Mouse (Mus musculus) testis, adult 2 months (tissue): ENCODE data around the gene Gm6020. TPM values are rescaled to one million over a fixed set of nuclear protein-coding genes. Genes with fewer than 3 reads are reported as not detected.
"Not testable (repeated sequence)": the region's sequence is repeated elsewhere in the genome, so short reads cannot be mapped to it uniquely, and the experiment has no call there.

Experiments used
- H3K27ac ChIP-seq: fragments of 200-500 bp; 2 replicates; pipeline ENCODE4 v1.5.1; 2012; ENCODE audit warnings: low read depth, low read length; ENCODE audit not compliant: control insufficient read depth, insufficient read depth
- H3K27me3 ChIP-seq: fragments of 200-500 bp; 2 replicates; pipeline ENCODE4 v1.6.1; 2012; ENCODE audit warnings: mild to moderate bottlenecking, low read length, moderate library complexity; ENCODE audit not compliant: control insufficient read depth, insufficient read depth
- H3K36me3 ChIP-seq: fragments of 200-500 bp; 2 replicates; pipeline ENCODE4 v1.6.1; 2012; ENCODE audit warnings: mild to moderate bottlenecking, low read length; ENCODE audit not compliant: control insufficient read depth, insufficient read depth
- H3K4me1 ChIP-seq: fragments of 200-500 bp; 2 replicates; pipeline ENCODE4 v1.6.1; 2012; ENCODE audit warnings: low read length; ENCODE audit not compliant: control insufficient read depth, insufficient read depth
- H3K4me3 ChIP-seq: fragments of 200-500 bp; 2 replicates; pipeline ENCODE4 v1.5.1; 2012; ENCODE audit warnings: low read depth, mild to moderate bottlenecking, low read length, moderate library complexity, mixed read lengths; ENCODE audit not compliant: control insufficient read depth
- CTCF ChIP-seq: fragments of 200-500 bp; IDR thresholded peaks from 2 replicates; pipeline ENCODE4 v1.5.1; 2012; ENCODE audit warnings: low read depth, mild to moderate bottlenecking, inconsistent platforms, low read length, moderate library complexity; ENCODE audit not compliant: control insufficient read depth, insufficient read depth, insufficient replicate concordance
- POLR2A ChIP-seq: fragments of 200-500 bp; IDR thresholded peaks from 2 replicates; pipeline ENCODE4 v1.6.1; 2012; ENCODE audit warnings: low read depth, mild to moderate bottlenecking, inconsistent platforms, low read length, moderate library complexity; ENCODE audit not compliant: control insufficient read depth
- polyA plus RNA-seq: library from polyadenylated mRNA; depleted of rRNA; stranded (reverse); fragments of >200 nt; gene quantifications from 2 replicates; pipeline ENCODE4 v1.2.3, GENCODE M21; 2012; rRNA removed

Gm6020 gene
- polyA plus RNA-seq: not detected in 2 replicates

- H3K4me1 ChIP-seq, H3K27me3 ChIP-seq, H3K4me3 ChIP-seq, H3K27ac ChIP-seq, H3K36me3 ChIP-seq: not testable (repeated sequence)
These were observed at the start of gene Gm6020 for GRCm38 (mm10) chr19:61183590-61183989. TSS of gene Gm6020 (plus strand) at chr19:61183890.

DNA sequence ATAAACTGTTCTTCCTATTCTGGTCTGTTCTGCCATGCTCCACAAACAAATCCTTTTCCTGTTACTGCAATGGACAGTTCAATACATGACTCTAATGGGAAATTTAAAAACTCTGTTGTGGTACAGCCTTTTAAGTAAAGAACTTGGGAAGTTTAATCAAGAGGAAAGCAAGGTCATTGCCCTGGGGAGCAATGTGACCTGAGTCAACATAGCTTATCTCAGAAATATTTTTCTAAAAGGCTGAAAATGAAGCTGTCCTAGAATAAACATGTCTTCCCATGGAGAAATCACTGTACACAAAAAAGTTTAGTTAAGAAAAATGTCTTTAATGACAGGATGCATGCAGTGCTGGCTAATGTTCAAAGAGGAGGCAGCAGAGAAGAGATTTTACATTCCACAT lies 45.0 kb upstream of the Gm6020 start:
- no peaks in the 10 kb centered on the region for H3K27me3 ChIP-seq
- peaks cover 2% of the 10 kb centered on the region; the same call in 1 of the 2 replicates for H3K4me1 ChIP-seq
- H3K36me3 ChIP-seq: no peaks in the 10 kb centered on the region
- no peak overlapping the region for H3K4me3 ChIP-seq
- no peak overlapping the region for H3K27ac ChIP-seq
- no peak for TF ChIP-seq CTCF
- TF ChIP-seq POLR2A: no peak

GRCm38 (mm10) chr19:61140342-61141206 lies 43.1 kb upstream of the Gm6020 start, which contains the start of gene Zfp950:
TSS of gene Zfp950 (minus strand) at chr19:61140840.
- Histone ChIP-seq H3K4me1 (peaks cover 2% of the 10 kb centered on the region; the same call in 1 of the 2 replicates), H3K36me3 (no peaks in the 10 kb centered on the region), H3K27me3 (no peaks in the 10 kb centered on the region), H3K27ac (peak within 1 kb of the TSS; percentile 40; the same call in 1 of the 2 replicates), H3K4me3 (peak within 1 kb of the TSS; percentile 84)
- TF ChIP-seq CTCF (no peak), POLR2A (peak; percentile 40; the same call in 1 of the 2 replicates)

GRCm38 (mm10) chr19:61141299-61141698 lies 42.4 kb upstream of the Gm6020 start:
- TF ChIP-seq POLR2A (no peak), CTCF (no peak)
- H3K27ac ChIP-seq: no peak overlapping the region

GRCm38 (mm10) chr19:61151372-61151700 lies 32.4 kb upstream of the Gm6020 start:
- no peak for TF ChIP-seq POLR2A
- no peak for TF ChIP-seq CTCF
- Histone ChIP-seq H3K27me3 (no peaks in the 10 kb centered on the region), H3K27ac (no peak overlapping the region)

More at GRCm38 (mm10) chr19:61141299-61141698, 42.4 kb upstream of the Gm6020 start:
- Histone ChIP-seq H3K4me3 (no peak overlapping the region), H3K36me3 (no peaks in the 10 kb centered on the region), H3K4me1 (peaks cover 2% of the 10 kb centered on the region; the same call in 1 of the 2 replicates), H3K27me3 (no peaks in the 10 kb centered on the region)

GRCm38 (mm10) chr19:61151701-61152420 lies 31.8 kb upstream of the Gm6020 start:
- Histone ChIP-seq H3K4me1 (peaks cover 2% of the 10 kb centered on the region; the same call in 1 of the 2 replicates), H3K36me3 (no peaks in the 10 kb centered on the region), H3K27me3 (no peaks in the 10 kb centered on the region), H3K27ac (no peak overlapping the region), H3K4me3 (peak overlapping the region; percentile 54)
- TF ChIP-seq CTCF (no peak), POLR2A (no peak)

More at GRCm38 (mm10) chr19:61151372-61151700, 32.4 kb upstream of the Gm6020 start:
- Histone ChIP-seq H3K36me3 (no peaks in the 10 kb centered on the region), H3K4me3 (peak overlapping the region; percentile 54), H3K4me1 (peaks cover 2% of the 10 kb centered on the region; the same call in 1 of the 2 replicates)

GRCm38 (mm10) chr19:61175756-61176324 lies 7.8 kb upstream of the Gm6020 start, which contains the start of gene Gm7102:
TSS of gene Gm7102 (minus strand) at chr19:61176309.
- Histone ChIP-seq H3K27me3 (no peaks in the 10 kb centered on the region), H3K36me3 (no peaks in the 10 kb centered on the region), H3K27ac (peak within 1 kb of the TSS; percentile 87), H3K4me3 (peak within 1 kb of the TSS; percentile 67), H3K4me1 (no peaks in the 10 kb centered on the region)
- TF ChIP-seq POLR2A (peak; percentile 73; the same call in 1 of the 2 replicates), CTCF (no peak)
